In the genomic region with DNA sequence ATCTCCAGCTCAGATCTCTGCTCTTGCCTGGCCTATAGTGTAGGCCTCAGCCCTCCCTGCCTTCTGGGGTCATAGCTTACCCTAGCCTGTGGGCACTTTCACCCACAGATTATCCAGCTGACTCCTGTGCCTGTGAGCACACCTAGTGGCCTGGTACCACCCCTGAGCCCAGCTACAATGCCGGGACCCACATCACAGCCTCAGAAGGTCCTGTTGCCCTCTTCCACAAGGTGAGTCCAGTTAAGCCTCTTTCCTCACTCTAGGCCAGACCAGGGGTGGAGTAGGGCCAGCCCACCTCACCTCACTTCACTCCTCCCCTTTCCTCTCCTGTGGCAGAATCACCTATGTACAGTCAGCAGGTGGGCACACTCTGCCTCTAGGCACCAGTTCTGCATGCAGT, we compare ENCODE assay signal across 13 mouse cellular contexts. TPM values are rescaled to one million over a fixed set of nuclear protein-coding genes. Genes with fewer than 3 reads are reported as not detected.
A peak's percentile ranks its signal among the peaks of the same experiment; 100 is the strongest.
DNase-seq lines count a peak whose midpoint lies in the region; ATAC-seq lines count a peak whose summit lies in the region.
"Had no signal": no experiment of that assay in that cellular context is flagged by ENCODE, and none has a peak within 500 bp of the region (broad histone marks: within the 10 kb centered on the region; RNA-seq: fewer than 3 reads in every experiment).

No protein-coding gene starts in this region.

- H3K9me3 ChIP-seq in forebrain, embryonic 13.5 days (replicated peaks): no peaks in the 10 kb centered on the region
- H3K9me3 ChIP-seq in forebrain, embryonic 16.5 days (ENCODE audit: control insufficient read depth, low read length): no peaks in the 10 kb centered on the region
- H3K9me3 ChIP-seq in kidney, embryonic 16.5 days (ENCODE audit: low read length): peaks cover 7% of the 10 kb centered on the region; the same call in 1 of the 2 replicates
- no peaks in the 10 kb centered on the region for H3K9me3 ChIP-seq in intestine, embryonic 16.5 days (ENCODE audit: control insufficient read depth, low read length)
- H3K9me3 ChIP-seq: embryonic facial prominence, embryonic 12.5 days; midbrain, embryonic 15.5 days had no signal

- no peak overlapping the region for H3K9ac ChIP-seq in forebrain, embryonic 13.5 days
- H3K9ac ChIP-seq in forebrain, embryonic 16.5 days (replicated peaks; ENCODE audit: low read depth, low read length): no peak overlapping the region
- no peak overlapping the region for H3K9ac ChIP-seq in kidney, embryonic 16.5 days (replicated peaks; ENCODE audit: low read length)
- peak overlapping the region; percentile 10; the same call in 1 of the 2 replicates for H3K9ac ChIP-seq in intestine, embryonic 16.5 days (ENCODE audit: low read depth, low read length)
- H3K9ac ChIP-seq: embryonic facial prominence, embryonic 12.5 days; liver, postnatal 0 days; midbrain, embryonic 15.5 days had no signal

- WGBS in forebrain, embryonic 13.5 days: 87% methylated on average over 1 of the region's 1 CpGs
- 90% methylated on average over 1 of the region's 1 CpGs for WGBS in forebrain, embryonic 16.5 days
- WGBS in kidney, embryonic 16.5 days: 100% methylated on average over 1 of the region's 1 CpGs
- 93% methylated on average over 1 of the region's 1 CpGs for WGBS in intestine, embryonic 16.5 days

- no peak overlapping the region for H3K4me2 ChIP-seq in forebrain, embryonic 13.5 days
- no peak overlapping the region for H3K4me2 ChIP-seq in forebrain, embryonic 16.5 days (ENCODE audit: low read length)
- no peak overlapping the region for H3K4me2 ChIP-seq in kidney, embryonic 16.5 days (replicated peaks; ENCODE audit: low read depth, low read length)
- H3K4me2 ChIP-seq in intestine, embryonic 16.5 days (ENCODE audit: low read depth, low read length): no peak overlapping the region
- H3K4me2 ChIP-seq: embryonic facial prominence, embryonic 12.5 days; midbrain, embryonic 15.5 days had no signal

- H3K27me3 ChIP-seq in forebrain, embryonic 13.5 days: no peaks in the 10 kb centered on the region
- H3K27me3 ChIP-seq in forebrain, embryonic 16.5 days (replicated peaks; ENCODE audit: control insufficient read depth, insufficient read depth, low read length): no peaks in the 10 kb centered on the region
- H3K27me3 ChIP-seq in kidney, embryonic 16.5 days (ENCODE audit: insufficient read depth, low read length): no peaks in the 10 kb centered on the region
- no peaks in the 10 kb centered on the region for H3K27me3 ChIP-seq in intestine, embryonic 16.5 days (replicated peaks; ENCODE audit: control insufficient read depth, insufficient read depth, low read length)
- H3K27me3 ChIP-seq: embryonic facial prominence, embryonic 12.5 days; midbrain, embryonic 15.5 days had no signal

- H3K4me1 ChIP-seq in forebrain, embryonic 13.5 days: peaks cover 36% of the 10 kb centered on the region
- peaks cover 8% of the 10 kb centered on the region for H3K4me1 ChIP-seq in forebrain, embryonic 16.5 days (replicated peaks; ENCODE audit: control insufficient read depth, insufficient read depth, low read length)
- no peaks in the 10 kb centered on the region for H3K4me1 ChIP-seq in kidney, embryonic 16.5 days (ENCODE audit: insufficient read depth, low read length)
- H3K4me1 ChIP-seq in intestine, embryonic 16.5 days (ENCODE audit: control insufficient read depth, insufficient read depth, low read length): peaks cover 21% of the 10 kb centered on the region

- peak overlapping the region; percentile 40; the same call in 1 of the 2 replicates for H3K27ac ChIP-seq in forebrain, embryonic 13.5 days
- H3K27ac ChIP-seq in forebrain, embryonic 16.5 days (ENCODE audit: low read length): no peak overlapping the region
- no peak overlapping the region for H3K27ac ChIP-seq in kidney, embryonic 16.5 days (ENCODE audit: low read length)
- no peak overlapping the region; the same call in 1 of the 2 replicates for H3K27ac ChIP-seq in intestine, embryonic 16.5 days (ENCODE audit: low read length)
- H3K27ac ChIP-seq: midbrain, embryonic 15.5 days had no signal

- peaks cover 100% of the 10 kb centered on the region for H3K36me3 ChIP-seq in forebrain, embryonic 13.5 days (ENCODE audit: poor library complexity, severe bottlenecking)
- peaks cover 64% of the 10 kb centered on the region for H3K36me3 ChIP-seq in forebrain, embryonic 16.5 days (ENCODE audit: control insufficient read depth, insufficient read depth)
- peaks cover 94% of the 10 kb centered on the region for H3K36me3 ChIP-seq in kidney, embryonic 16.5 days (ENCODE audit: insufficient read depth, low read length)
- peaks cover 66% of the 10 kb centered on the region for H3K36me3 ChIP-seq in intestine, embryonic 16.5 days (ENCODE audit: control insufficient read depth, insufficient read depth, low read length)

- H3K4me3 ChIP-seq in forebrain, embryonic 13.5 days: no peak overlapping the region
- H3K4me3 ChIP-seq in forebrain, embryonic 16.5 days (replicated peaks; ENCODE audit: low read length): no peak overlapping the region
- no peak overlapping the region for H3K4me3 ChIP-seq in kidney, embryonic 16.5 days (ENCODE audit: low read length)
- H3K4me3 ChIP-seq in intestine, embryonic 16.5 days (ENCODE audit: low read length): no peak overlapping the region
- H3K4me3 ChIP-seq: embryonic facial prominence, embryonic 12.5 days; midbrain, embryonic 15.5 days had no signal

- ATAC-seq in forebrain, embryonic 13.5 days: no peak
- ATAC-seq in forebrain, embryonic 16.5 days: no peak
- 0 out of 2 replicates have a peak, but pooled peaks have one; percentile 5 for ATAC-seq in kidney, embryonic 16.5 days (ENCODE audit: low FRiP score, low TSS enrichment)
- ATAC-seq in intestine, embryonic 16.5 days: peak; percentile 43
- ATAC-seq: liver, postnatal 0 days had no signal

- DNase-seq in kidney, postnatal 36 days: no peak
- DNase-seq in A20 (ENCODE audit: low read depth, low spot score): peak; percentile 9
- DNase-seq in right cerebral cortex, postnatal 25 days: no peak
- DNase-seq: B cell, adult 2 months; thymus, postnatal 25 days had no signal

RNA-seq across cellular contexts. Expression of gene Pafah1b3, which starts 7.3 kb away (rescaled TPM):
- polyA plus RNA-seq in forebrain, embryonic 13.5 days (2015; fragmentation: Nextera tagmentation; extraction: Ambion mirVana): 513 and 525 TPM in 2 replicates
- 499 and 556 TPM in 2 replicates for polyA plus RNA-seq in forebrain, embryonic 16.5 days (2015; fragmentation: Nextera tagmentation; extraction: Ambion mirVana)
- 197 and 199 TPM in 2 replicates for polyA plus RNA-seq in kidney, embryonic 16.5 days (2015; fragmentation: Nextera tagmentation; extraction: Ambion mirVana)
- 175 and 180 TPM in 2 replicates for polyA plus RNA-seq in intestine, embryonic 16.5 days (2015; fragmentation: Nextera tagmentation; extraction: Ambion mirVana)

RNA-seq across cellular contexts. Expression of gene Prr19, which starts 10.7 kb away (rescaled TPM):
- 0.93 and 1.6 TPM in 2 replicates for polyA plus RNA-seq in forebrain, embryonic 13.5 days (2015; fragmentation: Nextera tagmentation; extraction: Ambion mirVana)
- polyA plus RNA-seq in forebrain, embryonic 16.5 days (2015; fragmentation: Nextera tagmentation; extraction: Ambion mirVana): 1.4 and 2.2 TPM in 2 replicates
- polyA plus RNA-seq in kidney, embryonic 16.5 days (2015; fragmentation: Nextera tagmentation; extraction: Ambion mirVana): 0.84 and 0.98 TPM in 2 replicates
- polyA plus RNA-seq in intestine, embryonic 16.5 days (2015; fragmentation: Nextera tagmentation; extraction: Ambion mirVana): 0.56 and 0.93 TPM in 2 replicates
- polyA plus RNA-seq: liver, postnatal 0 days; small intestine, adult 2 months had no signal

RNA-seq across cellular contexts. Expression of gene Tmem145, which starts 15.4 kb away (rescaled TPM):
- 14.1 and 16.4 TPM in 2 replicates for polyA plus RNA-seq in forebrain, embryonic 13.5 days (2015; fragmentation: Nextera tagmentation; extraction: Ambion mirVana)
- polyA plus RNA-seq in forebrain, embryonic 16.5 days (2015; fragmentation: Nextera tagmentation; extraction: Ambion mirVana): 24.5 and 41.2 TPM in 2 replicates
- polyA plus RNA-seq in kidney, embryonic 16.5 days (2015; fragmentation: Nextera tagmentation; extraction: Ambion mirVana): 0.10 and 0.67 TPM in 2 replicates
- 0.61 and 1.1 TPM in 2 replicates for polyA plus RNA-seq in intestine, embryonic 16.5 days (2015; fragmentation: Nextera tagmentation; extraction: Ambion mirVana)
- polyA plus RNA-seq: liver, postnatal 0 days had no signal

RNA-seq across cellular contexts. Expression of gene Cic, which starts 23.0 kb away (rescaled TPM):
- polyA plus RNA-seq in forebrain, embryonic 13.5 days (2015; fragmentation: Nextera tagmentation; extraction: Ambion mirVana): 45.9 and 47.0 TPM in 2 replicates
- polyA plus RNA-seq in forebrain, embryonic 16.5 days (2015; fragmentation: Nextera tagmentation; extraction: Ambion mirVana): 42.2 and 48.0 TPM in 2 replicates
- 28.9 and 30.8 TPM in 2 replicates for polyA plus RNA-seq in kidney, embryonic 16.5 days (2015; fragmentation: Nextera tagmentation; extraction: Ambion mirVana)
- 17.3 and 19.9 TPM in 2 replicates for polyA plus RNA-seq in intestine, embryonic 16.5 days (2015; fragmentation: Nextera tagmentation; extraction: Ambion mirVana)

RNA-seq across cellular contexts. Expression of gene Megf8, which starts 26.5 kb away (rescaled TPM):
- polyA plus RNA-seq in forebrain, embryonic 13.5 days (2015; fragmentation: Nextera tagmentation; extraction: Ambion mirVana): 14.2 and 16.6 TPM in 2 replicates
- polyA plus RNA-seq in forebrain, embryonic 16.5 days (2015; fragmentation: Nextera tagmentation; extraction: Ambion mirVana): 22.6 and 25.0 TPM in 2 replicates
- polyA plus RNA-seq in kidney, embryonic 16.5 days (2015; fragmentation: Nextera tagmentation; extraction: Ambion mirVana): 16.9 and 18.2 TPM in 2 replicates
- polyA plus RNA-seq in intestine, embryonic 16.5 days (2015; fragmentation: Nextera tagmentation; extraction: Ambion mirVana): 6.8 and 7.1 TPM in 2 replicates

Comparison
In these comparisons a context has a peak if more than half of its experiments do, and no peak if none do; other contexts are left out.
1. ATAC-seq: peak in kidney, embryonic 16.5 days (single experiment) and intestine, embryonic 16.5 days (single experiment); none in forebrain, embryonic 13.5 days (single experiment) and forebrain, embryonic 16.5 days (single experiment).